ENCODE assay signal across 12 mouse cellular contexts in the genomic region with DNA sequence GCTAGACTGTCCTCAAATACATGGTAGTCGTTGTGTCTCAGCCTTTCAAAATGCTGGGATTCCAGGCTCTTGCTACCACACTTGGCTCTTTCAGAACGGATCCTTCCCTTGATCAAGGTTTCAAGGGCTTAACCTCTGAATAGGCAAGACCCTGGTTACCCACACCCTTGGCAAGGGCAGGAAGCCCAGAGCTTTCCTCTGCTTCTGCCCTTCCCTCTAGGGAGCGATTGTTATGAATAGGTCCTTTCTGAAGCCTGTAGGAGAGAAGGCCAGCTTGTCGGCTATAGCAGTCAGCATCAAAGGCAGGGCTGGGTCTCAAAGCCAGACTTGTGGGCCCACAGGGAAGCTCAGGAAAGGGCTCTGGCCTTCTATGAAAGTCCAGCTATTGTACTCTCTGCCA. TPM values are rescaled to one million over a fixed set of nuclear protein-coding genes. Genes with fewer than 3 reads are reported as not detected.
DNase-seq lines count a peak whose midpoint lies in the region; ATAC-seq and TF ChIP-seq lines count a peak whose summit lies in the region.
"Had no signal": no experiment of that assay in that cellular context is flagged by ENCODE, and none has a peak within 500 bp of the region (broad histone marks: within the 10 kb centered on the region; RNA-seq: fewer than 3 reads in every experiment).

No protein-coding gene starts in this region.

- H3K79me2 ChIP-seq in liver, adult 2 months (ENCODE audit: control insufficient read depth, insufficient read depth, low read length): peaks cover 6% of the 10 kb centered on the region; the same call in 1 of the 2 replicates

- peak overlapping the region; percentile 57 for H3K27ac ChIP-seq in heart, embryonic 13.5 days (replicated peaks)
- H3K27ac ChIP-seq in liver, adult 2 months (replicated peaks; ENCODE audit: insufficient read depth, low read depth, low read length): peak overlapping the region; percentile 89
- H3K27ac ChIP-seq in embryonic facial prominence, embryonic 15.5 days (replicated peaks): peak overlapping the region; percentile 36; the same call in 1 of the 2 replicates
- no peak overlapping the region; the same call in 1 of the 2 replicates for H3K27ac ChIP-seq in midbrain, postnatal 0 days (ENCODE audit: low read depth, low read length)

- H3K9me3 ChIP-seq in heart, embryonic 13.5 days: no peaks in the 10 kb centered on the region
- no peaks in the 10 kb centered on the region for H3K9me3 ChIP-seq in embryonic facial prominence, embryonic 15.5 days (replicated peaks)
- H3K9me3 ChIP-seq in midbrain, postnatal 0 days (ENCODE audit: low read length): no peaks in the 10 kb centered on the region

- no peaks in the 10 kb centered on the region for H3K27me3 ChIP-seq in heart, embryonic 13.5 days (replicated peaks)
- no peaks in the 10 kb centered on the region for H3K27me3 ChIP-seq in liver, adult 2 months (ENCODE audit: control insufficient read depth, insufficient read depth, low read length)
- no peaks in the 10 kb centered on the region for H3K27me3 ChIP-seq in embryonic facial prominence, embryonic 15.5 days
- no peaks in the 10 kb centered on the region for H3K27me3 ChIP-seq in midbrain, postnatal 0 days (ENCODE audit: insufficient read depth, low read length)

- peaks cover 37% of the 10 kb centered on the region for H3K4me1 ChIP-seq in heart, embryonic 13.5 days
- H3K4me1 ChIP-seq in liver, adult 2 months (ENCODE audit: control insufficient read depth, insufficient read depth, low read length): peaks cover 23% of the 10 kb centered on the region
- H3K4me1 ChIP-seq in embryonic facial prominence, embryonic 15.5 days: peaks cover 30% of the 10 kb centered on the region
- H3K4me1 ChIP-seq in midbrain, postnatal 0 days (ENCODE audit: insufficient read depth, low read length): peaks cover 8% of the 10 kb centered on the region; the same call in 1 of the 2 replicates

- intact Hi-C loops in heart, postnatal 14 days (cut with DNase I): no loop called here

- TF ChIP-seq POLR2A in liver, adult 2 months (IDR thresholded peaks at IDR 0.05; ENCODE audit: extremely low read depth, insufficient read depth, low read length): no peak

- DNase-seq in heart, postnatal 14 days: no peak
- DNase-seq in liver, adult 2 months (ENCODE audit: extremely low read depth, low read depth, low spot score): no peak
- DNase-seq in liver: no peak
- peak; percentile 34 for DNase-seq in midbrain, postnatal 0 days (ENCODE audit: low spot score)
- DNase-seq in thymus, postnatal 10 days (ENCODE audit: low spot score in 2 of 2): no peak
- DNase-seq: cerebellum, adult 11 months; kidney, adult 8-10 months; lung, postnatal 10 days; thymus, postnatal 25 days had no signal

- WGBS in heart, embryonic 13.5 days: 55% methylated on average over 4 of the region's 4 CpGs
- 63% methylated on average over 4 of the region's 4 CpGs for WGBS in liver, adult 2 months
- 33% methylated on average over 4 of the region's 4 CpGs for WGBS in embryonic facial prominence, embryonic 15.5 days
- 43% methylated on average over 4 of the region's 4 CpGs for WGBS in midbrain, postnatal 0 days

- no peak for TF ChIP-seq CTCF in liver, adult 2 months (IDR thresholded peaks at IDR 0.05; ENCODE audit: low read depth, low read length)
- TF ChIP-seq CTCF in midbrain, postnatal 0 days (IDR thresholded peaks at IDR 0.05): no peak

- H3K4me3 ChIP-seq in heart, embryonic 13.5 days: no peak overlapping the region
- H3K4me3 ChIP-seq in liver, adult 2 months (ENCODE audit: insufficient read depth, low read depth, low read length): no peak overlapping the region
- H3K4me3 ChIP-seq in embryonic facial prominence, embryonic 15.5 days (replicated peaks): no peak overlapping the region
- H3K4me3 ChIP-seq in midbrain, postnatal 0 days (ENCODE audit: low read depth, low read length): no peak overlapping the region

- no peak overlapping the region for H3K9ac ChIP-seq in heart, embryonic 13.5 days
- no peak overlapping the region; the same call in 1 of the 2 replicates for H3K9ac ChIP-seq in liver, adult 2 months (ENCODE audit: low read depth, low read length)
- no peak overlapping the region for H3K9ac ChIP-seq in embryonic facial prominence, embryonic 15.5 days
- no peak overlapping the region for H3K9ac ChIP-seq in midbrain, postnatal 0 days (replicated peaks; ENCODE audit: low read length, poor library complexity, severe bottlenecking)

- H3K4me2 ChIP-seq in heart, embryonic 13.5 days: no peak overlapping the region
- no peak overlapping the region for H3K4me2 ChIP-seq in embryonic facial prominence, embryonic 15.5 days (replicated peaks)
- no peak overlapping the region for H3K4me2 ChIP-seq in midbrain, postnatal 0 days (ENCODE audit: low read depth, low read length, poor library complexity, severe bottlenecking)

- ATAC-seq in heart, embryonic 13.5 days (ENCODE audit: extremely low read depth, insufficient number of reproducible peaks, low FRiP score, low TSS enrichment): no peak
- no peak for ATAC-seq in embryonic facial prominence, embryonic 15.5 days (ENCODE audit: insufficient number of reproducible peaks, low FRiP score, low TSS enrichment, low read depth)
- no peak for ATAC-seq in midbrain, postnatal 0 days (ENCODE audit: low FRiP score)
- no peak for ATAC-seq in cerebellum, adult (ENCODE audit: insufficient number of reproducible peaks, low FRiP score, low TSS enrichment)

- H3K36me3 ChIP-seq in heart, embryonic 13.5 days: peaks cover 34% of the 10 kb centered on the region
- H3K36me3 ChIP-seq in liver, adult 2 months (ENCODE audit: control insufficient read depth, insufficient read depth, low read length): 0 out of 2 replicates have a peak, but pooled peaks cover 2% of the 10 kb centered on the region
- H3K36me3 ChIP-seq in embryonic facial prominence, embryonic 15.5 days: peaks cover 23% of the 10 kb centered on the region
- H3K36me3 ChIP-seq in midbrain, postnatal 0 days (ENCODE audit: insufficient read depth, low read length): peaks cover 19% of the 10 kb centered on the region

RNA-seq across cellular contexts. Expression of a gene that starts 3.8 kb away (rescaled TPM):
- polyA plus RNA-seq in heart, embryonic 13.5 days (2015; fragmentation: Nextera tagmentation; extraction: Ambion mirVana): 35.5 and 36.3 TPM in 2 replicates
- 10 to 100 TPM; 71.9 to 80.7 TPM for total RNA-seq in heart, postnatal 14 days (2021)
- total RNA-seq in liver, adult 2 months (2014; rRNA removed): 48.9 and 60.9 TPM in 2 replicates
- polyA plus RNA-seq in liver, adult 2 months (2012; rRNA removed): 330 and 511 TPM in 2 replicates
- polyA plus RNA-seq in embryonic facial prominence, embryonic 15.5 days (2015; fragmentation: Nextera tagmentation; extraction: Ambion mirVana): 62.1 and 62.3 TPM in 2 replicates
- total RNA-seq in midbrain, postnatal 0 days (2014; rRNA removed): 107 and 115 TPM in 2 replicates
- 46.7 and 50.8 TPM in 2 replicates for polyA plus RNA-seq in midbrain, postnatal 0 days (2015; fragmentation: Nextera tagmentation; extraction: Ambion mirVana)

RNA-seq across cellular contexts. Expression of a gene that starts 23.0 kb away (rescaled TPM):
- 151 and 203 TPM in 2 replicates for polyA plus RNA-seq in heart, embryonic 13.5 days (2015; fragmentation: Nextera tagmentation; extraction: Ambion mirVana)
- 10 to 100 TPM; 52.9 to 60.8 TPM for total RNA-seq in heart, postnatal 14 days (2021)
- total RNA-seq in liver, adult 2 months (2014; rRNA removed): 5.3 and 5.4 TPM in 2 replicates
- 6.3 and 7.2 TPM in 2 replicates for polyA plus RNA-seq in liver, adult 2 months (2012; rRNA removed)
- polyA plus RNA-seq in embryonic facial prominence, embryonic 15.5 days (2015; fragmentation: Nextera tagmentation; extraction: Ambion mirVana): 35.3 and 46.1 TPM in 2 replicates
- total RNA-seq in midbrain, postnatal 0 days (2014; rRNA removed): 5.2 and 5.3 TPM in 2 replicates
- polyA plus RNA-seq in midbrain, postnatal 0 days (2015; fragmentation: Nextera tagmentation; extraction: Ambion mirVana): 4.2 and 5.2 TPM in 2 replicates

RNA-seq across cellular contexts. Expression of a gene that starts 52.1 kb away (rescaled TPM):
- 40.0 and 40.7 TPM in 2 replicates for polyA plus RNA-seq in heart, embryonic 13.5 days (2015; fragmentation: Nextera tagmentation; extraction: Ambion mirVana)
- 10 to 100 TPM; 27.9 to 28.3 TPM for total RNA-seq in heart, postnatal 14 days (2021)
- 16.3 and 18.5 TPM in 2 replicates for total RNA-seq in liver, adult 2 months (2014; rRNA removed)
- 11.2 and 12.4 TPM in 2 replicates for polyA plus RNA-seq in liver, adult 2 months (2012; rRNA removed)
- polyA plus RNA-seq in embryonic facial prominence, embryonic 15.5 days (2015; fragmentation: Nextera tagmentation; extraction: Ambion mirVana): 49.4 and 52.1 TPM in 2 replicates
- 51.4 and 53.4 TPM in 2 replicates for total RNA-seq in midbrain, postnatal 0 days (2014; rRNA removed)
- polyA plus RNA-seq in midbrain, postnatal 0 days (2015; fragmentation: Nextera tagmentation; extraction: Ambion mirVana): 70.5 and 84.6 TPM in 2 replicates

RNA-seq across cellular contexts. Expression of a gene that starts 52.6 kb away (rescaled TPM):
- polyA plus RNA-seq in heart, embryonic 13.5 days (2015; fragmentation: Nextera tagmentation; extraction: Ambion mirVana): 16.4 TPM in 2 replicates
- total RNA-seq in heart, postnatal 14 days (2021): 10 to 100 TPM; 23.3 to 24.5 TPM
- 26.7 and 29.3 TPM in 2 replicates for total RNA-seq in liver, adult 2 months (2014; rRNA removed)
- 19.0 and 27.7 TPM in 2 replicates for polyA plus RNA-seq in liver, adult 2 months (2012; rRNA removed)
- 22.9 and 24.6 TPM in 2 replicates for polyA plus RNA-seq in embryonic facial prominence, embryonic 15.5 days (2015; fragmentation: Nextera tagmentation; extraction: Ambion mirVana)
- 23.2 and 46.8 TPM in 2 replicates for total RNA-seq in midbrain, postnatal 0 days (2014; rRNA removed)
- 18.2 and 20.2 TPM in 2 replicates for polyA plus RNA-seq in midbrain, postnatal 0 days (2015; fragmentation: Nextera tagmentation; extraction: Ambion mirVana)

RNA-seq across cellular contexts. Expression of a gene that starts 53.6 kb away (rescaled TPM):
- 133 and 137 TPM in 2 replicates for polyA plus RNA-seq in heart, embryonic 13.5 days (2015; fragmentation: Nextera tagmentation; extraction: Ambion mirVana)
- total RNA-seq in heart, postnatal 14 days (2021): 10 to 100 TPM; 67.7 to 67.8 TPM
- 14.6 and 14.8 TPM in 2 replicates for total RNA-seq in liver, adult 2 months (2014; rRNA removed)
- polyA plus RNA-seq in liver, adult 2 months (2012; rRNA removed): 12.0 and 14.2 TPM in 2 replicates
- 161 and 173 TPM in 2 replicates for polyA plus RNA-seq in embryonic facial prominence, embryonic 15.5 days (2015; fragmentation: Nextera tagmentation; extraction: Ambion mirVana)
- 237 and 357 TPM in 2 replicates for total RNA-seq in midbrain, postnatal 0 days (2014; rRNA removed)
- polyA plus RNA-seq in midbrain, postnatal 0 days (2015; fragmentation: Nextera tagmentation; extraction: Ambion mirVana): 241 and 249 TPM in 2 replicates
